Mouse (Mus musculus): ENCODE results near the gene Btbd35f28. TPM values are rescaled to one million over a fixed set of nuclear protein-coding genes. Genes with fewer than 3 reads are reported as not detected.
"Not testable (repeated sequence)": the region's sequence is repeated elsewhere in the genome, so short reads cannot be mapped to it uniquely, and the experiment has no call there.

The Btbd35f28 gene
- not detected in 2 replicates for polyA plus RNA-seq (2015; fragmentation: Nextera tagmentation; extraction: Ambion mirVana)

- H3K36me3 ChIP-seq (ENCODE audit: control insufficient read depth, insufficient read depth, low read length); H3K27me3 ChIP-seq (replicated peaks; ENCODE audit: control insufficient read depth, insufficient read depth, low read length); ATAC-seq; H3K4me1 ChIP-seq (ENCODE audit: control insufficient read depth, insufficient read depth, low read length); H3K9me3 ChIP-seq (ENCODE audit: control insufficient read depth, low read length); H3K4me2 ChIP-seq (ENCODE audit: low read depth, low read length); H3K27ac ChIP-seq (ENCODE audit: low read length); H3K9ac ChIP-seq (ENCODE audit: low read depth, low read length); H3K4me3 ChIP-seq (ENCODE audit: low read length): not testable (repeated sequence)
- WGBS: no CpG with 5 or more reads among the region's 2 CpGs
These were observed at the start of gene Btbd35f28 for GRCm38 (mm10) chrX:4196276-4196675. TSS of gene Btbd35f28 (plus strand) at chrX:4196576.

Other genes with a start within 250 kb of the Btbd35f28 start
- gene Btbd35f16, start 239.6 kb upstream of the Btbd35f28 start, polyA plus RNA-seq (2015; fragmentation: Nextera tagmentation; extraction: Ambion mirVana): not detected in 2 replicates
- gene Btbd35f3, start 158.9 kb upstream of the Btbd35f28 start, polyA plus RNA-seq (2015; fragmentation: Nextera tagmentation; extraction: Ambion mirVana): not detected in 2 replicates
- not detected in 2 replicates for gene Btbd35f20, start 94.7 kb downstream of the Btbd35f28 start, polyA plus RNA-seq (2015; fragmentation: Nextera tagmentation; extraction: Ambion mirVana)
- not detected in 2 replicates for gene Btbd35f17, start 174.1 kb downstream of the Btbd35f28 start, polyA plus RNA-seq (2015; fragmentation: Nextera tagmentation; extraction: Ambion mirVana)

Data from intestine, embryonic 16.5 days (tissue).